Mouse (Mus musculus): ENCODE results near the gene Wdr73.

The Wdr73 gene

DNA sequence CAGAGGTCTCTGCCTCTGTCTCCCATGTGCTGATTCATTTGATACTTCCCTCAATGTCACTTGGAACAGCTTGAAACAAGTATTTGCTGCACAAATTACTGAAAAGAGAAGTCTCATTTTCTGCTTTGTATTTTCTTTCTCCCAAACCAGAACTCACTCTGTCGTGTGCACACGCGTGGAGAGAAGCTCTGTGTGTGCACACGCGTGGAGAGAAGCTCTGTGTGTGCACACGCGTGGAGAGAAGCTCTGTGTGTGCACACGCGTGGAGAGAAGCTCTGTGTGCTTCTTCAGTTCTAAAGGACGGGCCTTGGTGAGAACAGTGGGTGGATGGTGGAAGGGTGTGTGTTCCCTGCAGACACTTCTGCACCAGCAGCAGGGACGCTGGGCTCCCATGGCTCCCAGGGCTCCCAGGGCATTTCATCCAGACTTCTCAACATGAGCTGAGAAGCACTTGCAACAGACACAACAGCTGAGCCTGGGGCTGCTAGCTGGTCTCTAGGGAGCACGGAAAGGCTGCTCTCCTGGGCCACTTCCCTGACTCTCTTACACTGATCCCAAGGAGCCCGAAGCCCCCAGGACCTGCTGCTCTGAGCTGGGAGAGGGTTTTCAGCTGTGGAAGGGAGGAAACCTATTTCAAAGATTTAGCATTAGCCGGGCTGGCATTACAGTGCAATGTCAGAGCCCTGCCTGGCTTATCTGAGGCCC, 6.1 kb downstream of the Wdr73 start:
- DNase-seq (ENCODE audit: low read depth, low spot score), result no peak

DNA sequence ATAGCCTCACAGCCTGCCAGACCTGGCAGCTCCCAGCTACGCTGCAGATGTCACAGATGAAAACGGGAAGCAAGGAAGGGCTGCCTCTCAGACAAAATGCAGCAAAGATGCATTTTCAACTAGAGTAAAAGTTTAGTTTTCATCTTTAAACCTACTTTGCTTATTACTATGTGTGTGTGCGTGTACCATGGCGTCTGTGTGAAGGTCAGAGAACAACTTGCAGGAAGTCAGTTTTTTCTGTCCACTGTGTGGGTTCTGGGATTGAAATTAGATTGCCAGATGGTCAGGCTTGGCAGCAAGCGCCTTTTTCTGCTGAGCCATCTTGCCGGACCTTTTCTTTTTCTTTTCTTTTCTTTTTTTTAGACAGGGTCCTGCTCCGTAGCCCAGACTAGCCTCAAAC, 6.9 kb downstream of the Wdr73 start:
- DNase-seq (ENCODE audit: low read depth, low spot score), result no peak

GRCm38 (mm10) chr7:80893753-80894129, 7.3 kb downstream of the Wdr73 start:
- DNase-seq (ENCODE audit: low read depth, low spot score), result no peak

GRCm38 (mm10) chr7:80893086-80893752, 7.8 kb downstream of the Wdr73 start:
- no peak for DNase-seq (ENCODE audit: low read depth, low spot score)

GRCm38 (mm10) chr7:80889841-80890241, 11.2 kb downstream of the Wdr73 start:
- no peak for DNase-seq (ENCODE audit: low read depth, low spot score)

GRCm38 (mm10) chr7:80889021-80889511, 12.0 kb downstream of the Wdr73 start:
- no peak for DNase-seq (ENCODE audit: low read depth, low spot score)

DNA sequence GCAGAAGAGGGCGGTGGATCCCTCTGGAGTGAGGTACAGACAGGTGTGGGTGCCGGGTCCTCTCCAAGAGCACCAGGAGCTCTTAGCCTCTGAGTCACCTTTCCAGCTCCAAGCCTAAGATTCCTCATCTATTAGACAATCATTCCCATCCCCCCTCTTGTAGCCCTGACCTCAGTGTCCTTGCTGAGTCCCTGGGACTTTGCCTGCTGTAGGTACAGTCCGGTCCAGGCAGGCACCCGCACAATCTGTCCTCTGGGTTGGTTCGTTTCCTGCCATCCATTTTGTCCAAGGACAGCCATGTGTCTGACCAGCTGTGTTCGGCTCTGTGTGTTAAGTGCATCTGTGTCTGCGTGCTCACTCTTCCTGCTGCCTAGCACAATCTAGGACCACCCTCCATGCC, 12.5 kb downstream of the Wdr73 start:
- DNase-seq (ENCODE audit: low read depth, low spot score), result no peak

- DNase-seq (ENCODE audit: low read depth, low spot score), result no peak
Observed at GRCm38 (mm10) chr7:80885666-80886065, 15.4 kb downstream of the Wdr73 start.

GRCm38 (mm10) chr7:80882830-80883505, 18.1 kb downstream of the Wdr73 start:
- peak; percentile 72 for DNase-seq (ENCODE audit: low read depth, low spot score)

GRCm38 (mm10) chr7:80875727-80876126, 25.3 kb downstream of the Wdr73 start:
- DNase-seq (ENCODE audit: low read depth, low spot score), result no peak

GRCm38 (mm10) chr7:80873631-80874030, 27.4 kb downstream of the Wdr73 start:
- no peak for DNase-seq (ENCODE audit: low read depth, low spot score)

DNA sequence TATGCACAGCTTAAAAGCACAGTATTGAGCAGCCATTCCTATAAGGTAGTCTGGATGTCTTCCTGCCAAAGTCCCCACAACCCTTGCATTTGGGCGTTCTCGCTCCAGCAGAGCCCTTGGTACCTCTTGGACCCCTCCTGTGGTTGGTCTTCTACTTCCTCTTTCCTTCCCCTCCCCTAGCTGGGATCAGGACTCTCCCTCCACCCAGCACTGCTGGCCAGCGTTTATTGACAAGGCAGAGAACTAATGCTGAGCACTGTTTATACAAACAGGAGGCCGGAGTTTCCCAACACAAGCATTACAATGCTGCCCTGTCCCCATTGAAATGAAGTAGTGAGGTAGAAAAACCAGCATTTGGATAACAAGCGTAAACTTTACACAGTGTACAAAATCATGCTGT, 28.0 kb downstream of the Wdr73 start:
- no peak for DNase-seq (ENCODE audit: low read depth, low spot score)

GRCm38 (mm10) chr7:80868686-80869085, 32.4 kb downstream of the Wdr73 start:
- no peak for DNase-seq (ENCODE audit: low read depth, low spot score)

- no peak for DNase-seq (ENCODE audit: low read depth, low spot score)
Observed at GRCm38 (mm10) chr7:80866514-80867147, 34.4 kb downstream of the Wdr73 start.

- DNase-seq (ENCODE audit: low read depth, low spot score), result no peak
Observed at GRCm38 (mm10) chr7:80865521-80865920, 35.5 kb downstream of the Wdr73 start.

- no peak for DNase-seq (ENCODE audit: low read depth, low spot score)
Observed at GRCm38 (mm10) chr7:80864831-80865230, 36.2 kb downstream of the Wdr73 start.

- no peak for DNase-seq (ENCODE audit: low read depth, low spot score)
Observed at GRCm38 (mm10) chr7:80864151-80864550, 36.9 kb downstream of the Wdr73 start.

- DNase-seq (ENCODE audit: low read depth, low spot score), result no peak
Observed at GRCm38 (mm10) chr7:80863520-80863919, 37.5 kb downstream of the Wdr73 start.

GRCm38 (mm10) chr7:80862475-80862874, 38.6 kb downstream of the Wdr73 start:
- DNase-seq (ENCODE audit: low read depth, low spot score), result no peak

DNA sequence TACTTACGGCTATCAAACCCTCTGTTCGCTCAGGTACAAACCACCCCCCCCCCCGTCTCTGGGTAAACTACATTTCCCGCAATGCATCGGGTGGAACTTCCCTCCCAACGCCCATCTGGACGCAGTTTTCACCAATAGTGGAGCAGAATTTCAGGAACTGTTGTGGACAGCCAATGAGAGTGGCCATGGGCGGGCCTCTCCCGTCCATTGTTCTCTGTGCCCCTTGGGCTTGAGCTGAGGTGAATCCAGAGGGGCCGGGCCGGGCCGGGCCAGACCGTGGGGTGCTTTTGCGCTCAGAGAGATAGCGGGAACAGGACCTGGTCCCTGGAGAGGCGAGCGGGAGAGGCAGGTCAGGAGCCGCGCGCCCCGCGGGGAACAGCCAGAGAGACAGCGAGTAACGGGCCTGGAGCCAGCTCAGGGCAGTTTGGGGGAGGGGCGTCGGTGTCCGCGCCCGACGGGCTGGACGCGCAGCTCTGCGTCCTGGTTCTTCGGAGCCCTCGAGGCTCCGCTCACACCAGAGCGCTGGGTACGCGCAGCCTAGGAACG, 40.3 kb downstream of the Wdr73 start, which contains the start of gene Zscan2:
Gene Zscan2 (plus strand): TSS at position 192 of the 546 bp plus-strand sequence.
- peak; percentile 89 for DNase-seq (ENCODE audit: low read depth, low spot score)

DNA sequence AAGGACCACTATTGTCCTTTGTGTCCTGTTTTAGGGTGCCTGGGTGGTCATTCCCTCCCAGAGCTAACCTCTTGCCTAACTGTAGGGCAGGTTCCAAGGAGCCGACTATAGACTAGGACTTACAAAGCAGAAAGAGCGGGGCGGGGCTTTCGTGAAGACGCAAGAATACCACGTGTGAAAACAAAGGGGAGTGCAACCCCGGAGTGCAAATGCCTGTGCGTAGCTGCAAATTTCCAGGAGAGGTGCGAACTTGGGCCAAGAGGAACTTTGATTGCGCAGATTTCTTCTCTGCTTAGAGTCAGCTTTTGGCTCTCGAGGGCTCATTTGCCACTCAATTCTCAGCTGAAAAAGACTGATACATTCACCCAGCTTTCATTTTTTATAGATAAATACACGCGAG, 40.8 kb downstream of the Wdr73 start:
- peak; percentile 23 for DNase-seq (ENCODE audit: low read depth, low spot score)

DNA sequence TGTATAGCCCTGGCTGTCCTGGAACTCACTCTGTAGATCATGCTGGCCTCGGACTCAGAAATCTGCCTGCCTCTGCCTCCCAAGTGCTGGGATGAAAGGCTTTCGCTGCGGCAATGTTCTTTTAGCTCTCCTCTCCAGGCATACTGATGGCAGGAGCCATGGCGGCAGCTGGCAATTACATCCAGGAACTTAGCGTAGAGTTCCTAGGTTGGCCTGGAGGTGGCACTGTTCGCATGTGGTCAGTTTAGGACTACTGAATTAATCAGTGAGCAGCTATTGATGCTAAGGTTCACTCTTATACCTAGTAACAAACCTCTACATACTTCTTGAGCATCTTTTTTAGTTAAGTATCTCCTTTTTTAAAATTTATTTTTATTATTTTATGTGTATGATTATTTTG, 43.9 kb downstream of the Wdr73 start:
- peak; percentile 47 for DNase-seq (ENCODE audit: low read depth, low spot score)

All from retina, postnatal 7 days (tissue).